Mouse (Mus musculus) MEL (cell line): ENCODE measurements around the gene Lamb1. TPM values are rescaled to one million over a fixed set of nuclear protein-coding genes. Genes with fewer than 3 reads are reported as not detected.

ENCODE experiments used
- DNase-seq: peaks from one replicate; pipeline ENCODE4 v3.0.0; 2011; ENCODE audit warnings: low read depth, low spot score
- H3K27ac ChIP-seq: 2 replicates; pipeline ENCODE4 v1.5.1; 2012; ENCODE audit warnings: low read depth, mild to moderate bottlenecking, control low read depth, low read length, moderate library complexity; ENCODE audit not compliant: control insufficient read depth
- H3K27me3 ChIP-seq, 2 experiments: fragments of 150-350 bp in 1 of 2; sonication (generic) in 1 of 2; 2 replicates each; pipeline ENCODE4 v1.6.1; 2012; ENCODE audit warnings: low read length in 2 of 2, mild to moderate bottlenecking in 2 of 2, improper control_type of control experiment in 1 of 2, moderate library complexity in 1 of 2; ENCODE audit not compliant: insufficient read depth in 2 of 2, control insufficient read depth in 1 of 2
- H3K36me3 ChIP-seq, 2 experiments: 2 replicates each; pipeline ENCODE4 v1.6.1; 2012 to 2014; ENCODE audit warnings: low read length in 2 of 2, improper control_type of control experiment in 1 of 2, inconsistent platforms in 1 of 2, mild to moderate bottlenecking in 1 of 2; ENCODE audit not compliant: insufficient read depth in 2 of 2, control insufficient read depth in 1 of 2
- H3K4me1 ChIP-seq, 2 experiments: fragments of 150-350 bp in 1 of 2; sonication (generic) in 1 of 2; 2 replicates each; pipeline ENCODE4 v1.6.1; 2012; ENCODE audit warnings: low read length in 2 of 2, improper control_type of control experiment in 1 of 2, mild to moderate bottlenecking in 1 of 2; ENCODE audit not compliant: insufficient read depth in 2 of 2, control insufficient read depth in 1 of 2
- H3K4me3 ChIP-seq, 2 experiments: fragments of 150-350 bp in 1 of 2; sonication (generic) in 1 of 2; 2 replicates each; pipeline ENCODE4 v1.5.1; 2012; ENCODE audit warnings: low read depth in 2 of 2, low read length in 2 of 2, mild to moderate bottlenecking in 2 of 2, moderate library complexity in 2 of 2, control low read depth in 1 of 2, improper control_type of control experiment in 1 of 2; ENCODE audit not compliant: control insufficient read depth in 1 of 2, insufficient read depth in 1 of 2
- H3K79me2 ChIP-seq: 2 replicates; pipeline ENCODE4 v1.6.1; 2012; ENCODE audit warnings: mild to moderate bottlenecking, low read length, moderate library complexity; ENCODE audit not compliant: control insufficient read depth, poor library complexity, insufficient read depth
- H3K9ac ChIP-seq: 2 replicates; pipeline ENCODE4 v1.6.1; 2012; ENCODE audit warnings: low read depth, mild to moderate bottlenecking, control low read depth, low read length, moderate library complexity; ENCODE audit not compliant: control insufficient read depth, poor library complexity, severe bottlenecking
- H3K9me3 ChIP-seq: fragments of 150-350 bp; sonication (generic); replicated peaks from 2 replicates; pipeline ENCODE4 v1.6.1; 2012; ENCODE audit warnings: mild to moderate bottlenecking, low read length, improper control_type of control experiment, moderate library complexity; ENCODE audit not compliant: insufficient read depth
- CHD1 ChIP-seq: IDR thresholded peaks from 2 replicates; pipeline ENCODE4 v1.6.1; 2012; ENCODE audit warnings: low read depth, mild to moderate bottlenecking, inconsistent platforms, low read length, improper control_type of control experiment
- CHD2 ChIP-seq: IDR thresholded peaks from 2 replicates; pipeline ENCODE4 v1.6.1; 2011; ENCODE audit warnings: low read length, improper control_type of control experiment
- E2F4 ChIP-seq: IDR thresholded peaks from 2 replicates; pipeline ENCODE4 v1.6.1; 2011; ENCODE audit warnings: low read depth, low read length, improper control_type of control experiment, borderline replicate concordance
- EP300 ChIP-seq, 2 experiments: IDR thresholded peaks; 2 replicates each; pipeline ENCODE4 v1.6.1; 2011; ENCODE audit warnings: improper control_type of control experiment in 2 of 2, low read length in 2 of 2, low read depth in 1 of 2, mild to moderate bottlenecking in 1 of 2
- ETS1 ChIP-seq: IDR thresholded peaks from 2 replicates; pipeline ENCODE4 v1.6.1; 2012; ENCODE audit warnings: low read depth, mild to moderate bottlenecking, inconsistent platforms, low read length, improper control_type of control experiment, moderate library complexity
- GABPA ChIP-seq: IDR thresholded peaks from 2 replicates; pipeline ENCODE4 v1.6.1; 2012; ENCODE audit warnings: low read depth, mild to moderate bottlenecking, inconsistent platforms, low read length, improper control_type of control experiment, moderate library complexity
- GATA1 ChIP-seq: IDR thresholded peaks from 2 replicates; pipeline ENCODE4 v1.6.1; 2011; ENCODE audit warnings: low read depth, low read length, improper control_type of control experiment
- JUND ChIP-seq: IDR thresholded peaks from 2 replicates; pipeline ENCODE4 v1.6.1; 2011; ENCODE audit warnings: low read depth, mild to moderate bottlenecking, improper control_type of control experiment, low read length
- KAT2A ChIP-seq: conservative IDR thresholded peaks from 2 replicates; pipeline ENCODE4 v1.6.1; 2012; ENCODE audit warnings: low read depth, low read length, improper control_type of control experiment, inconsistent platforms
- MAX ChIP-seq: IDR thresholded peaks from 2 replicates; pipeline ENCODE4 v1.6.1; 2011; ENCODE audit warnings: low read length, improper control_type of control experiment
- MAZ ChIP-seq: IDR thresholded peaks from 2 replicates; pipeline ENCODE4 v1.6.1; 2012; ENCODE audit warnings: low read depth, mild to moderate bottlenecking, inconsistent platforms, low read length, improper control_type of control experiment
- MYB ChIP-seq: IDR thresholded peaks from 2 replicates; pipeline ENCODE4 v1.6.1; 2011; ENCODE audit warnings: mild to moderate bottlenecking, low read depth, low read length, improper control_type of control experiment
- MYC ChIP-seq: IDR thresholded peaks from 2 replicates; pipeline ENCODE4 v1.6.1; 2011; ENCODE audit warnings: low read depth, mild to moderate bottlenecking, low read length, improper control_type of control experiment, moderate library complexity
- NELFE ChIP-seq: IDR thresholded peaks from 2 replicates; pipeline ENCODE4 v1.6.1; 2011; ENCODE audit warnings: low read depth, low read length, improper control_type of control experiment
- NRF1 ChIP-seq: IDR thresholded peaks from 2 replicates; pipeline ENCODE4 v1.6.1; 2014; ENCODE audit warnings: low read depth, mild to moderate bottlenecking, inconsistent platforms, low read length, improper control_type of control experiment, moderate library complexity; ENCODE audit not compliant: poor library complexity, insufficient read depth, severe bottlenecking
- POLR2A ChIP-seq, 2 experiments: IDR thresholded peaks; 2 replicates each; pipeline ENCODE4 v1.6.1; 2011 to 2012; ENCODE audit warnings: low read length in 2 of 2, mild to moderate bottlenecking in 2 of 2, control low read depth in 1 of 2, improper control_type of control experiment in 1 of 2, low read depth in 1 of 2, moderate library complexity in 1 of 2; ENCODE audit not compliant: control insufficient read depth in 1 of 2, insufficient read depth in 1 of 2, poor library complexity in 1 of 2
- POLR2AphosphoS5 ChIP-seq: IDR thresholded peaks from 2 replicates; pipeline ENCODE4 v1.6.1; 2012; ENCODE audit warnings: low read depth, borderline replicate concordance, mild to moderate bottlenecking, inconsistent platforms, low read length, moderate library complexity, mixed read lengths
- RAD21 ChIP-seq: IDR thresholded peaks from 2 replicates; pipeline ENCODE4 v1.6.1; 2011; ENCODE audit warnings: mild to moderate bottlenecking, low read depth, low read length, improper control_type of control experiment
- TAL1 ChIP-seq: IDR thresholded peaks from 2 replicates; pipeline ENCODE4 v1.6.1; 2012; ENCODE audit warnings: mild to moderate bottlenecking, inconsistent platforms, low read length, moderate library complexity, mixed read lengths
- TCF12 ChIP-seq: IDR thresholded peaks from 2 replicates; pipeline ENCODE4 v1.6.1; 2014; ENCODE audit warnings: low read depth, mild to moderate bottlenecking, inconsistent platforms, low read length, improper control_type of control experiment, moderate library complexity
- UBTF ChIP-seq: IDR thresholded peaks from 2 replicates; pipeline ENCODE4 v1.6.1; 2012; ENCODE audit warnings: low read depth, mild to moderate bottlenecking, inconsistent platforms, low read length, improper control_type of control experiment, moderate library complexity, borderline replicate concordance; ENCODE audit not compliant: insufficient read depth
- ZC3H11A ChIP-seq: IDR thresholded peaks from 2 replicates; pipeline ENCODE4 v1.6.1; 2012; ENCODE audit warnings: low read depth, mild to moderate bottlenecking, inconsistent platforms, low read length, improper control_type of control experiment
- ZKSCAN1 ChIP-seq: IDR thresholded peaks from 2 replicates; pipeline ENCODE4 v1.6.1; 2012; ENCODE audit warnings: low read depth, mild to moderate bottlenecking, inconsistent platforms, low read length, improper control_type of control experiment, moderate library complexity
- ZMIZ1 ChIP-seq: IDR thresholded peaks from 2 replicates; pipeline ENCODE4 v1.6.1; 2012; ENCODE audit warnings: low read depth, mild to moderate bottlenecking, inconsistent platforms, low read length, improper control_type of control experiment, moderate library complexity
- polyA plus RNA-seq, 2 experiments: library from polyadenylated mRNA; stranded (reverse) in 1 of 2; unstranded in 1 of 2; fragments of >175 nt in 1 of 2; fragments of >200 nt in 1 of 2; gene quantifications; 2 replicates each; pipeline versions ENCODE4 v1.2.1 to v1.2.4; 2012; ENCODE audit warnings: low replicate concordance in 2 of 2, low read depth in 1 of 2; ENCODE audit not compliant: insufficient read length in 2 of 2, insufficient read depth in 1 of 2, missing spikeins in 1 of 2
- total RNA-seq: library from RNA; depleted of rRNA; stranded (reverse); fragments of 300-350 nt; gene quantifications from 2 replicates; pipeline ENCODE4 v1.2.3, GENCODE M21; 2012

Lamb1 gene
- total and polyA plus RNA-seq, 3 experiments = 0.03 TPM; not detected in 2

DNA sequence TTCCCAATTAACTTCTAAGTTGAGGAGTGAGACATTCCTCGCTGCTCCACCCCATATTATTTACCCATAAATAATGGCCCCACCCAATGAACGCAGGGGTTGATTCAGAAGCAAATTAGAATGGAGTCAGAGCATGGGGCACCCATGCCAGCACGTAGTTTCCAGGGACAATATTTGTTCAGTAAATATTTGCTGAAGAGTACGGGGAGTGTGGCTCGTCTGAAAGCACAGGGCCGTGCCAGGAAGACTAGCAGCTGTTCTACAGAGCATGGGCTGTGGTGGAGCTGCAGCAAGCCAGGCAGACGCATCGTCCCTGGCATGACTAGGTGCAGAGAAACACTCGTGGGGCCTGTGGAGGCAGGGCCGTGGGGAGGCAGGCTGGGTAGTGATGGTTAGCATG lies 29.5 kb downstream of the Lamb1 start:
- no peaks in the 10 kb centered on the region for H3K79me2 ChIP-seq
- no peak overlapping the region for H3K4me3 ChIP-seq
- no peaks in the 10 kb centered on the region; a peak in 2 of 4 replicates for H3K27me3 ChIP-seq
- H3K4me1 ChIP-seq = no peaks in the 10 kb centered on the region
- no peaks in the 10 kb centered on the region for H3K36me3 ChIP-seq
- no peaks in the 10 kb centered on the region for H3K9me3 ChIP-seq
- no peak overlapping the region for H3K27ac ChIP-seq
- no peak overlapping the region for H3K9ac ChIP-seq
- no peak for DNase-seq
- TF ChIP-seq E2F4 = no peak
- TF ChIP-seq MYB = no peak
- no peak for TF ChIP-seq ETS1
- TF ChIP-seq NELFE = no peak
- TF ChIP-seq MAZ = no peak
- no peak for TF ChIP-seq ZC3H11A
- TF ChIP-seq ZKSCAN1 = no peak
- TF ChIP-seq GABPA = no peak
- TF ChIP-seq ZMIZ1 = no peak
- no peak for TF ChIP-seq NRF1
- TF ChIP-seq CHD1 = no peak
- TF ChIP-seq POLR2A (IDR thresholded peaks at IDR 0.05; ENCODE audit: control insufficient read depth in 1 of 2, insufficient read depth in 1 of 2, low read depth in 1 of 2, low read length in 2 of 2, poor library complexity in 1 of 2) = no peak
- no peak for TF ChIP-seq MAX
- no peak for TF ChIP-seq POLR2AphosphoS5
- TF ChIP-seq KAT2A = no peak
- TF ChIP-seq JUND = no peak
- no peak for TF ChIP-seq RAD21
- TF ChIP-seq CHD2 = no peak

DNA sequence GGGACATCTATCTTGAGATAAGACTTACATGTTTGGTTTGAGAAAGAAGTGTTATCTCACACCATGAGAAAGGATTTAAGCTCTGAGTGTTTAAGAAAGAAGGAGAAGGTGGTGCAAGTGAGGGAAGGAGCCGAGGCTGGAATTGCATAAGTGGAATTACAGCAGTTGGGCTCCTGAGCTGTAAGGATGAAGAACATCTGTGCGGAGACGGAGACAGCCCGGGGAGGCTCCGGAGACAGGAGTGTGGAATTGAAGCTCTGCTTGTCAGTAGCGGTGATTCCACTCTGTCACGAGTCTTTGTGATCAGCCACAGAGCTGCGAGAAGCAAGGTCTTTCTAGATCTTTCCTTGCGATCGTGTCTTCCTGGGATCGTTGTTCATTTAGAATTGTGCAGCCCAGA lies 30.0 kb downstream of the Lamb1 start:
- Histone ChIP-seq H3K4me1 (no peaks in the 10 kb centered on the region), H3K9ac (no peak overlapping the region), H3K79me2 (no peaks in the 10 kb centered on the region), H3K27ac (no peak overlapping the region), H3K27me3 (no peaks in the 10 kb centered on the region; a peak in 2 of 4 replicates), H3K9me3 (no peaks in the 10 kb centered on the region), H3K4me3 (no peak overlapping the region)
- DNase-seq = no peak
- no peak for TF ChIP-seq E2F4
- TF ChIP-seq MYC = no peak
- no peak for TF ChIP-seq CHD2
- TF ChIP-seq NRF1 = no peak
- TF ChIP-seq POLR2AphosphoS5 = no peak
- TF ChIP-seq UBTF = no peak
- no peak for TF ChIP-seq CHD1
- TF ChIP-seq TCF12 = no peak
- TF ChIP-seq ZC3H11A = no peak
- no peak for TF ChIP-seq NELFE
- TF ChIP-seq GATA1 = no peak
- TF ChIP-seq TAL1 = no peak
- no peak for TF ChIP-seq KAT2A
- no peak for TF ChIP-seq JUND
- TF ChIP-seq EP300 (IDR thresholded peaks at IDR 0.05; ENCODE audit: low read depth in 1 of 2, low read length in 2 of 2) = no peak
- no peak for TF ChIP-seq GABPA
- TF ChIP-seq, all 39 proteins: peak for 0
- H3K36me3 ChIP-seq = no peaks in the 10 kb centered on the region
